Mouse (Mus musculus): ENCODE results near the gene Slc26a6. TPM values are rescaled to one million over a fixed set of nuclear protein-coding genes. Genes with fewer than 3 reads are reported as not detected.

Slc26a6 gene
- total RNA-seq (2023) = 10 to 100 TPM; 11.7 to 17.2 TPM

DNA sequence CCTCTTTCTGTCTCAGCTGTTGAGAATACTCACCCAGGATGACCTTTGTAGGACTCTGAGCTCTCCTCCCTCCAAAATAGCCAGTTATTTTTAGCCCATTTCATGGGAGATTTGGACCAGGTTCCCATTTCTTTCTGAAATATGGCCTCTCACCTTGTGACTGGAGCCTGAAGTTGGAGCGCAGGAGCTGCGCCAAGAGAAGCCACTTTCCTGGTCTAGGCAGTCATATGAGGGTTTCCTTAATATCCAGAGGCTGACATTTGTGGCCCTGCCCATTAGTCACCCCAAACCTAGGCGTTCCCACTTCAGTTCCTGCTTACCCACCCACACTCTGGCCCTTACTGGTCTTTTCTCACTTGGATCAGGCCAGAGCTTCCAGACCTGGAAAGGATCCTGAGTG is at the start of gene Slc26a6:
TSS of gene Slc26a6 (plus strand) at position 308 of the 400 bp plus-strand sequence.

GRCm38 (mm10) chr9:108808163-108808665 is 44.9 kb upstream of the Slc26a6 start, which contains the start of gene Nckipsd:
TSS of gene Nckipsd (plus strand) at chr9:108808368.

GRCm38 (mm10) chr9:108825820-108826699 is 27.0 kb upstream of the Slc26a6 start, which contains the start of gene Celsr3:
TSS of gene Celsr3 (plus strand) at chr9:108826320.

GRCm38 (mm10) chr9:108914491-108914890 is 61.4 kb downstream of the Slc26a6 start, which contains the start of gene Tmem89:
TSS of gene Tmem89 (plus strand) at chr9:108914619.

GRCm38 (mm10) chr9:108936418-108937364 is 83.6 kb downstream of the Slc26a6 start, which contains the start of gene Uqcrc1:
TSS of gene Uqcrc1 (plus strand) at chr9:108936633.

GRCm38 (mm10) chr9:108953081-108953636 is 100.1 kb downstream of the Slc26a6 start, which contains the start of gene Col7a1:
TSS of gene Col7a1 (plus strand) at chr9:108953586.

Other genes with a start within 250 kb of the Slc26a6 start
- 100 to 1,000 TPM; 135 to 144 TPM for gene Arih2, start 203.9 kb upstream of the Slc26a6 start, total RNA-seq (2023)
- gene Slc25a20, start 191.2 kb upstream of the Slc26a6 start, total RNA-seq (2023) = 10 to 100 TPM; 17.3 to 20.1 TPM
- gene Prkar2a, start 164.0 kb upstream of the Slc26a6 start, total RNA-seq (2023) = 10 to 100 TPM; 12.1 to 12.7 TPM
- 10 to 100 TPM; 80.3 to 81.0 TPM for gene Ip6k2, start 69.5 kb upstream of the Slc26a6 start, total RNA-seq (2023)
- 10 to 100 TPM; 18.1 to 25.1 TPM for gene Nckipsd, start 44.9 kb upstream of the Slc26a6 start, total RNA-seq (2023)
- gene Celsr3, start 27.0 kb upstream of the Slc26a6 start, total RNA-seq (2023) = under 1 TPM; 0.06 to 0.53 TPM
- gene Tmem89, start 61.3 kb downstream of the Slc26a6 start, total RNA-seq (2023) = under 1 TPM in 1 of 2 experiments, not detected in 1; 0.78 TPM
- gene Uqcrc1, start 83.3 kb downstream of the Slc26a6 start, total RNA-seq (2023) = 100 to 1,000 TPM; 174 to 176 TPM
- gene Col7a1, start 100.3 kb downstream of the Slc26a6 start, total RNA-seq (2023) = 1 to 10 TPM; 4.0 to 6.9 TPM
- gene Ucn2, start 132.7 kb downstream of the Slc26a6 start, total RNA-seq (2023) = under 1 TPM in 1 of 2 experiments, not detected in 1; 0.83 TPM
- 10 to 100 TPM; 32.6 to 47.0 TPM for gene Pfkfb4, start 138.5 kb downstream of the Slc26a6 start, total RNA-seq (2023)
- gene Shisa5, start 185.3 kb downstream of the Slc26a6 start, total RNA-seq (2023) = 1,000 to 10,000 TPM; 2,072 to 2,196 TPM
- 10 to 100 TPM; 15.0 to 19.4 TPM for gene Trex1, start 206.5 kb downstream of the Slc26a6 start, total RNA-seq (2023)
- 10 to 100 TPM; 45.5 to 47.0 TPM for gene Atrip, start 220.8 kb downstream of the Slc26a6 start, total RNA-seq (2023)
- 10 to 100 TPM in 1 of 2 experiments, 1 to 10 TPM in 1; 9.9 to 12.6 TPM for gene Ccdc51, start 229.2 kb downstream of the Slc26a6 start, total RNA-seq (2023)
- gene Tma7, start 229.3 kb downstream of the Slc26a6 start, total RNA-seq (2023) = 100 to 1,000 TPM; 297 to 318 TPM
- gene Plxnb1, start 242.1 kb downstream of the Slc26a6 start, total RNA-seq (2023) = 1 to 10 TPM in 1 of 2 experiments, under 1 TPM in 1; 0.27 to 1.5 TPM

Measured in B cell, adult 67 days (primary cell).